Mouse (Mus musculus) urinary bladder, postnatal 4 days (tissue): ENCODE results near the gene Ptprm.

Experiments
- DNase-seq, 2 experiments: peaks; one replicate each; pipeline ENCODE4 v3.0.0; 2021 to 2022; ENCODE audit warnings: low spot score in 2 of 2

The Ptprm gene

GRCm38 (mm10) chr17:66988014-66988413 lies 366.2 kb downstream of the Ptprm start:
- DNase-seq: no peak

GRCm38 (mm10) chr17:66981649-66982048 lies 372.6 kb downstream of the Ptprm start:
- no peak for DNase-seq

GRCm38 (mm10) chr17:66979971-66980370 lies 374.3 kb downstream of the Ptprm start:
- DNase-seq: no peak

- DNase-seq: no peak
Measured at GRCm38 (mm10) chr17:66976490-66976889, 377.8 kb downstream of the Ptprm start.

- no peak for DNase-seq
Measured at GRCm38 (mm10) chr17:66972976-66973375, 381.3 kb downstream of the Ptprm start.

- no peak for DNase-seq
Measured at GRCm38 (mm10) chr17:66960986-66961385, 393.3 kb downstream of the Ptprm start.

- DNase-seq: no peak
Measured at GRCm38 (mm10) chr17:66960557-66960956, 393.7 kb downstream of the Ptprm start.

GRCm38 (mm10) chr17:66959815-66960214 lies 394.4 kb downstream of the Ptprm start:
- no peak for DNase-seq

GRCm38 (mm10) chr17:66958766-66959165 lies 395.5 kb downstream of the Ptprm start:
- no peak for DNase-seq

GRCm38 (mm10) chr17:66944498-66944897 lies 409.8 kb downstream of the Ptprm start:
- DNase-seq: no peak

- DNase-seq: no peak
Measured at GRCm38 (mm10) chr17:66943539-66943938, 410.7 kb downstream of the Ptprm start.

- DNase-seq: no peak
Measured at GRCm38 (mm10) chr17:66925611-66926010, 428.6 kb downstream of the Ptprm start.

GRCm38 (mm10) chr17:66914696-66915095 lies 439.6 kb downstream of the Ptprm start:
- DNase-seq: no peak

GRCm38 (mm10) chr17:66912533-66912932 lies 441.7 kb downstream of the Ptprm start:
- DNase-seq: no peak

GRCm38 (mm10) chr17:66912120-66912519 lies 442.1 kb downstream of the Ptprm start:
- DNase-seq: no peak

- no peak for DNase-seq
Measured at GRCm38 (mm10) chr17:66909901-66910300, 444.4 kb downstream of the Ptprm start.

GRCm38 (mm10) chr17:66908921-66909320 lies 445.3 kb downstream of the Ptprm start:
- DNase-seq: no peak

- no peak for DNase-seq
Measured at GRCm38 (mm10) chr17:66894181-66894580, 460.1 kb downstream of the Ptprm start.

GRCm38 (mm10) chr17:66891916-66892315 lies 462.3 kb downstream of the Ptprm start:
- DNase-seq: no peak

- no peak for DNase-seq
Measured at GRCm38 (mm10) chr17:66891067-66891862, 463.0 kb downstream of the Ptprm start.

GRCm38 (mm10) chr17:66882304-66882703 lies 472.0 kb downstream of the Ptprm start:
- DNase-seq: no peak

GRCm38 (mm10) chr17:66880969-66881701 lies 473.1 kb downstream of the Ptprm start:
- DNase-seq: no peak

GRCm38 (mm10) chr17:66879151-66879550 lies 475.1 kb downstream of the Ptprm start:
- no peak for DNase-seq
